Mouse (Mus musculus) kidney, adult 2 months (tissue): Measurements from ENCODE around the gene Slc10a4.

ENCODE experiments used
- CTCF ChIP-seq: fragments of 200-500 bp; conservative IDR thresholded peaks from 2 replicates; pipeline ENCODE4 v1.5.1; 2011; ENCODE audit warnings: low read depth, mild to moderate bottlenecking, control low read depth, low read length, moderate library complexity, mixed read lengths; ENCODE audit not compliant: insufficient read depth, insufficient read length
- POLR2A ChIP-seq: fragments of 200-500 bp; IDR thresholded peaks from one replicate; pipeline ENCODE4 v1.6.1; 2011; ENCODE audit warnings: low read depth, low read length, control low read depth

DNA sequence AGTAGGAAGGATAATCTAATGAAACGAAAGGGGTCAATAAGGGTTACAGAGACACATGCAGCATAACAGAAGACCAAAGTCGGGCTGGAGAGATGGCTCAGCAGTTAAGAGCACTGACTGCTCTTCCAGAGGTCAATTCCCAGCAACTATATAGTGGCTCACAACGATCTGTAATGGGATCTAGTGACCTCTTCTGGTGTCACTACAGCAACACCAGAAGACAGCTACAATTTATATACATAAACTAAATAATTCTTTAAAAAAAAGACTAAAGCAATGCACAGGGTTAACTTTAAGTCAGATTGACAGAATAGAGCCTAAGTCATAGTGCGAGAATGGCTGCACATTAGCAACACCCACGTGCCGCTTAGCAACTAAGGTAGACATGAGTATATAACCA lies 46.6 kb upstream of the Slc10a4 start:
- no peak; the same call in 1 of the 2 replicates for TF ChIP-seq CTCF
- TF ChIP-seq POLR2A = no peak
